In the genomic region with DNA sequence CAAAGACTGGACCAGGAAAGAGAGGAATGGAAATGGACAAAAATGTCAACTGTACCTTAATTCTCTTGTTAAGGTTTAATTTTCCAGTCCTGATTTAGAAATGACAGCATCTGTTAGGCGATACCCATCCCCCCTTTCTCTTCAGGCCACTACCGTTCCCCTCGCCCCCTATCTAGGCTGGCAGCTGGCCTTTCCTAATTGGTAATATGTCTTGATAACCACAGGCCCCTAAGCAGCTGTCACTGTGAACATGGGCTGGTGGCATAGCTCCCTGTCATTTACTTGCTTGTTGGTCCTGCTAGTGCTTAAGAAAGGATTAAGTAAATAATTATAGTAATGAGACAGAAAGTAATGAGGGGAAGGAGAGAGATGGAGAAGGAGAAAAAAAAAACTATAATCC, we compare ENCODE assay signal across 18 mouse cellular contexts. TPM values are rescaled to one million over a fixed set of nuclear protein-coding genes. Genes with fewer than 3 reads are reported as not detected.
"Had no signal": no experiment of that assay in that cellular context is flagged by ENCODE, and none has a peak within 500 bp of the region (broad histone marks: within the 10 kb centered on the region; RNA-seq: fewer than 3 reads in every experiment).

No protein-coding gene starts in this region.

- H3K9ac ChIP-seq: liver, embryonic 13.5 days; liver, postnatal 0 days; lung, embryonic 15.5 days; midbrain, embryonic 12.5 days; neural tube, embryonic 13.5 days had no signal

- ATAC-seq: liver, postnatal 0 days had no signal

- H3K27me3 ChIP-seq: liver, embryonic 13.5 days; lung, embryonic 15.5 days; neural tube, embryonic 13.5 days had no signal

- DNase-seq: kidney, adult 2 months; kidney, postnatal 25 days; layer of hippocampus, adult 9-11 months; layer of hippocampus, postnatal 36 days; liver; liver, embryonic 13.5 days; liver, postnatal 0 days; lung, postnatal 14 days; right cerebral cortex, postnatal 4 days; spleen, adult 18-20 months; thymus, adult 18-20 months; thymus, postnatal 14 days had no signal

- H3K4me2 ChIP-seq: liver, embryonic 13.5 days; lung, embryonic 15.5 days; midbrain, embryonic 12.5 days; neural tube, embryonic 13.5 days had no signal

- H3K9me3 ChIP-seq: liver, embryonic 13.5 days; lung, embryonic 15.5 days; midbrain, embryonic 12.5 days; neural tube, embryonic 13.5 days had no signal

- H3K27ac ChIP-seq: liver, embryonic 13.5 days; lung, embryonic 15.5 days; macrophage; midbrain, embryonic 12.5 days; neural tube, embryonic 13.5 days had no signal

- H3K4me1 ChIP-seq: lung, embryonic 15.5 days had no signal

- H3K4me3 ChIP-seq: liver, embryonic 13.5 days; lung, embryonic 15.5 days; megakaryocyte, embryonic 14.5 days; midbrain, embryonic 12.5 days; neural tube, embryonic 13.5 days had no signal

- H3K36me3 ChIP-seq: liver, embryonic 13.5 days; lung, embryonic 15.5 days; midbrain, embryonic 12.5 days; neural tube, embryonic 13.5 days had no signal

RNA-seq across cellular contexts. Expression of a gene that starts 0.7 kb away (rescaled TPM):
- total RNA-seq: monocyte, adult 5-6 weeks had no signal

RNA-seq across cellular contexts. Expression of a gene that starts 52.5 kb away (rescaled TPM):
- total RNA-seq: monocyte, adult 5-6 weeks had no signal
